Mouse (Mus musculus) bone marrow macrophage, adult 2 months (primary cell): Measurements from ENCODE around the gene Syt2. TPM values are rescaled to one million over a fixed set of nuclear protein-coding genes. Genes with fewer than 3 reads are reported as not detected.

Source experiments
- H3K27ac ChIP-seq: 2 replicates; pipeline ENCODE4 v1.5.1; 2012; ENCODE audit warnings: low read depth, low read length; ENCODE audit not compliant: insufficient read depth
- H3K4me1 ChIP-seq: 2 replicates; pipeline ENCODE4 v1.6.1; 2012; ENCODE audit warnings: low read length; ENCODE audit not compliant: control insufficient read depth, insufficient read depth
- H3K4me3 ChIP-seq: 2 replicates; pipeline ENCODE4 v1.5.1; 2012; ENCODE audit warnings: mild to moderate bottlenecking, low read length, moderate library complexity; ENCODE audit not compliant: insufficient read depth
- CTCF ChIP-seq: IDR thresholded peaks from 2 replicates; pipeline ENCODE4 v1.5.1; 2012; ENCODE audit warnings: low read depth, mild to moderate bottlenecking, low read length, moderate library complexity
- POLR2A ChIP-seq: IDR thresholded peaks from 2 replicates; pipeline ENCODE4 v1.6.1; 2012; ENCODE audit warnings: mild to moderate bottlenecking, low read depth, low read length, borderline replicate concordance
- polyA plus RNA-seq: library from polyadenylated mRNA; stranded (reverse); fragments of >200 nt; gene quantifications from 2 replicates; pipeline ENCODE4 v1.2.4, GENCODE M21; 2012; ENCODE audit not compliant: missing spikeins, insufficient read depth, insufficient read length

Syt2 gene
- polyA plus RNA-seq, 1 experiment: not detected

DNA sequence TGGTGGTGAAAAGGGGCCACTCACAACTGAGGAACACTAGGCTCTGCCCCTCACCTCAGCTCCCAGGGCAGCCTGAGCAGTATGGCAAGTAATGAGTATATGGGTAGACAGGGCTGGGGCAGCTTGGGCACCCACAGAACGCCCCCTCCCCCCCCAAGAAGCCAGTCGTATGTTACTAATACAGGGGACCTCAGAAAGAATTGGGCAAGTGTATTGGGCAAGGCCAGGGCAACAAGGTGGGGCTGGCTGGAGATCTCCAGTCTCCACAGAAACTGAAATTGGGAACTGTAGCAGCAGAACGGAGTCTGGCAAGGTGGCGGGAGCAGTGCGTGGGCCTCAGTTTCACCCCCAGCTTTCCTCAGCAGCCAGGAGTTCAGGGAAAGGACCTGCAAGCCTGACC lies 106.0 kb downstream of the Syt2 start:
- TF ChIP-seq CTCF (no peak), POLR2A (no peak)
- H3K4me1 ChIP-seq: no peaks in the 10 kb centered on the region
- no peak overlapping the region for H3K27ac ChIP-seq
- no peak overlapping the region for H3K4me3 ChIP-seq

DNA sequence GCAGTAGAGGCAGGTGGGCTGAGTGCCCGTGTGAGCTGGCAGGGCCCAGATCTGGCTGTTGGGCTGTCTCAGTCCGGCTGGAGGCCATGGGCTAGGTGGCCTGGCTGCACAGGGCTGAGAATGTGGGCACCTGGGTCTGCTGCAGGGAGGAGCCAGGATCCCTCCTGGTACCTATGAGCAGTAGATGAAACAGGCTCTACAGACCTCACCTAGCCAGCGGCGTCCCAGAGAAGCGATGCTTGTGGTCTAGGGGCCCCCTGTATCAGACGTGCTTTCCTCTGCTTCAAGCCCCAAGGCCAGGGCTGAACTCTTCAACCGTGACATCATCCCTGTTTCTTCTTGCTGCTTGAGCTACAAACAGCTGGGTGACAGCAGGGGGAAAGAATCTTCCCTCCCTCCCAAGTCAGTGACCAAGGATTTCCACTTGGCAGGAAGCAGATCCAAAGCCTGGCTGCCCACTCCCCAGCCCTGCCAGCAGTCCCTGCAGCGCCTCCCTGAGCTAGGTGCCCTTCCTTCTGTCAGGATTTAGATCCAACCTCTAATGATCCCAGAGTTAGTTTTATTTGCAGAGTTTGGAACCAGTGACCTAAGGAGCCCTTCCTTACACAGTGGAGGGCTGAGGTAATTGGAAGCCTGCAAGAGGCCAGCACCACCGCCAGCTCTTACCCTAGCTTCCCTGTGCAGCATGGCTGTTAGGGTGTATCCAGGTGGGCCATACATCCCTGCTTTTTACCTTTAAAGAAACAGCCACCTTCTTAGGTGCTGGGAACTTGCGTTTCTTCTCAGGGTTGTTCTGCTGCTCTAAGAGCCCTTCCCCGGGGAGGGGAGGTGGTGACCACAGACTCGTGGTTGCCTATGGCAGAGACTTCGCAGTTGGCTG lies 107.5 kb downstream of the Syt2 start:
- H3K4me3 ChIP-seq: no peak overlapping the region
- no peaks in the 10 kb centered on the region for H3K4me1 ChIP-seq
- no peak overlapping the region for H3K27ac ChIP-seq
- TF ChIP-seq POLR2A: no peak
- TF ChIP-seq CTCF: no peak

DNA sequence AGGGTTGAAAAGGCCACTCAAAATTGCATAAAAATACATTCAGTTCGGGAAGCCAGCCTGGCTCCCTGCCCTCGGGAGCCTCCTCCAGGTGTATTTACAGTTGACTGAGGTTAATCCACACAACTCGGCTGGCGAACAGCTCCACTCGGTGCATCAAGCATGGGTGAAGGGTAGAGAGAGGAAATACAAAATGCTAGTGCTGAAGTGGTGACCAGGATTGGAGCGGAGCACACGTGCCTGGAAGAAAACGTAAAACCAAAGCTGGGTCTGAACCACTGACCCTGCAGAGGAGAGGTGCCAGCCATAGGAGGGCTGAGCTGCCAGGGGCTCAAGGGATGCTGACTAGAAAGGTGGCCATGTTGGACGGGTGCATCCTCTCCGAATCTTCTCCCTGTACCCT lies 108.3 kb downstream of the Syt2 start:
- TF ChIP-seq CTCF (no peak), POLR2A (no peak)

DNA sequence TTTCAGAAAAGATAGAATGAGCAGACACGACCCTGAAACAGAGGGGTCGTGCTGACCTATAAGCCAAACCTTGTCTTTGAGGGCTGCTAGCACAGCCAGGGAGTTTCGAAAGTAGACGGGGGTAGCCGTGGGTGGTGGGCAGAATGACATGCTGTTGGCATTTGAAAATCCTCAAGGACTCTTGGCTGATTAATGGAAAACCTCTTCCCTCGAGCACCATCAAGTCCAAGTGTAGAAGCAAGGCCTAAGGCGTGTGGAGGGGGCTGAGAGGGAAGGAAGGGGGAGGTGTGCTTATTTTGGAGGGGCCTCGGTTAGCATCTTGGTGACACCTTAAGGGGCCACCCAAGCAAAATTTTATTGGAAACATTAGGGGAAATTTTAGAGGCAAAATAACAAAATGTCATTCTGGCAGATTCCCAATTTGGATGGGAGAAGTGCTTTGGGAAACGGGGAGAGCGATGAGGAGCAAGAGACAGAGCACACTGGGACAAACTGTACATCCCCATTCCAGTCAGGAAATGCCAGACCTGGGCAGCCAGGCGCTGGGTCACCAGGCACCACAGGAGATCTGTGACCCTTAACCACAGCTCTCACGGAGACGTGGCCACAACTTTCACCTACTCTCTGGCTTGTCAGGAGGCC lies 109.2 kb downstream of the Syt2 start:
- no peak overlapping the region for H3K4me3 ChIP-seq
- no peak overlapping the region for H3K27ac ChIP-seq
- TF ChIP-seq POLR2A (no peak), CTCF (no peak)
- no peaks in the 10 kb centered on the region for H3K4me1 ChIP-seq

More for the DNA sequence above, 108.3 kb downstream of the Syt2 start:
- H3K27ac ChIP-seq: no peak overlapping the region
- H3K4me3 ChIP-seq: no peak overlapping the region
- no peaks in the 10 kb centered on the region for H3K4me1 ChIP-seq

DNA sequence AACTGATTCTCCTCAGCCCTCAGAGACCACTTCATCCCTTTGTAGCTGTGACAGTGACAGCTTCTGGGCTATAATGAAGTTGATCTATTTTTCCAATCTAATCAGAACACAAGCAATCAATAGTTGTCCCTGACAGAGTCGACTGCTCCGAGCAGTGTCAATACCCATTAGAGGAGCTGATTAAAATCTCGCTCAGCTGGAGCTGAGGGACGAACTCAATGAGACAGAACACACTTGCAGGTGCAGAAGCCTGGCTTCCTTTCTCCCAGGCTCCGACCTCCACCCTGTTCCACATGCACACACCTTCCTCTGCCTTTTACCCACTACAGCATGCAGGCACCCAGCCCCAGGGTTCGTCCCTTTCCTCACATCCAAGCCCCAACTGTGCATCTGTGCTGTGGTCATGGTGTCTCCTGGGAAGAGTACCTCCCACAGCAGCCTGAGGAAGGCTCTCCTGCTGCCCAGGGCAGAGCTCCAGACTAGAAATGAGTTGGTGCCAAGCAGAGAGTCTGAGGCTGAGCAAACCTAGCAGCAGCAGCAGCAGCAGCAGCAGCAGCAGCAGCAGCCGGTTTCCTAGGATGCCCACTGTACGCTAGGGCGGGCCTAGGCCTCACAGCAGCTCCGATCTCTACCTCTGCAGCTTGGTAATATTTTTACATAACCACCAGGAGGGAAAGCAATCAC lies 109.9 kb downstream of the Syt2 start:
- TF ChIP-seq POLR2A (no peak), CTCF (no peak)
- no peak overlapping the region for H3K27ac ChIP-seq
- H3K4me1 ChIP-seq: no peaks in the 10 kb centered on the region
- H3K4me3 ChIP-seq: no peak overlapping the region

DNA sequence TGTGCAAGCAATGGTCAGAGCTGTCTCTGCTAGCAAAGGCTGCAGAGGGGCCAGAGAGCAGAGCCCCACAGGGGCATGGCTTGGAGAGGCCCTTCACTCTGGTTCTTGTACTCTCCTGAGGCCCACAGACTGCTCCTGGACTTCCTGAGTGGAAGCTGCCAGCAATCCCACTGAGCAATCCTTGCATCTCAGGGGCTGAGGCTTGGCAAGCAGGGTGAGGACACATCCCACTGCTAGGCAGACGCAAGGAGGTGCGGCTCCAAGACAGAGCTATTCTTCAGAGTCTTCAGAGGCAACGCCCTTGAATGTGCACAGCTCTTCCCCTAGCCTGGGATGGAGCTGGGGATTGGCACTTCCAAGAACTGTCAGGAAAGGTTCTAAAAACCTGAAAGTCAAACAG lies 110.8 kb downstream of the Syt2 start:
- Histone ChIP-seq H3K4me1 (no peaks in the 10 kb centered on the region), H3K4me3 (no peak overlapping the region), H3K27ac (no peak overlapping the region)
- TF ChIP-seq CTCF: no peak
- no peak for TF ChIP-seq POLR2A

DNA sequence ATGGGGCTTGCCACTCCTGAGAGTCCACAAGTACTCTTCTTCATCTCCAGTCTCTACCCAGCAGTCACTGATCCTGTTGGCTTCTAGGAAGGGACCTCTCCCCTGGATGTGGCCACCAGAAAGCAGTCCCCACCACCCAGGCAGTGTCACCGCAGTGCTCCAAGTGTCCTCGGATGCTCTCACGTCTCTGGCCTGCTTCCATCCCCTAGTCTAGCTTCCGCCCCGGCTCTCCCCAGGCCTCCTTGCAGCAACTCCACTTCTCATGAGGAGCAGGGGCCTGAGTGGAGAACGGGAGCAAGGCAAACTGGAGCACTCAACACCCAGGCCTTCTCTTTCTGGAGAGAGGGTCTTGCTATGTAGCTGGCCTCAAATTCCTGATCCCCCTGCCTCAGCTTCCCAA lies 112.7 kb downstream of the Syt2 start:
- Histone ChIP-seq H3K27ac (no peak overlapping the region), H3K4me1 (no peaks in the 10 kb centered on the region), H3K4me3 (no peak overlapping the region)
- TF ChIP-seq CTCF (no peak), POLR2A (no peak)

DNA sequence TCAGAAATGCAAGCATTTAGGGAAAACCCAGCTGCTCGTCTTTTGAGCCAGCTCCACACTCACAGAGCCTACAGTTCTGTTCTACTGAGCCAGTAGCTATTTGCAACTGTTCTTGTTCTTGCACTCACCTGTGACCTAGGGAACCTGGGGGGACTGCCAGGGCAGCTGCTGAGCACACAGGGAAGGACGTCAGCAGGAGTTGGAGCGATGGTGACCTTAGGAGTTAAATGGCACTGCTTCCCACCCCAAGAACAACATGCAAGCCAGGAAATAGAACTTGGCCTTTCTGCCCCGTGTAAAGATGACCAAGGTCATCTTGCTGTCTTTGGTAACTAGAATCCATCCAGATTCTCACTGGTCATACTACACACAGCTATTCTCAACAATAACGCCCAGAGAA lies 114.2 kb downstream of the Syt2 start:
- TF ChIP-seq POLR2A (no peak), CTCF (no peak)
- Histone ChIP-seq H3K4me1 (no peaks in the 10 kb centered on the region), H3K27ac (no peak overlapping the region), H3K4me3 (no peak overlapping the region)

DNA sequence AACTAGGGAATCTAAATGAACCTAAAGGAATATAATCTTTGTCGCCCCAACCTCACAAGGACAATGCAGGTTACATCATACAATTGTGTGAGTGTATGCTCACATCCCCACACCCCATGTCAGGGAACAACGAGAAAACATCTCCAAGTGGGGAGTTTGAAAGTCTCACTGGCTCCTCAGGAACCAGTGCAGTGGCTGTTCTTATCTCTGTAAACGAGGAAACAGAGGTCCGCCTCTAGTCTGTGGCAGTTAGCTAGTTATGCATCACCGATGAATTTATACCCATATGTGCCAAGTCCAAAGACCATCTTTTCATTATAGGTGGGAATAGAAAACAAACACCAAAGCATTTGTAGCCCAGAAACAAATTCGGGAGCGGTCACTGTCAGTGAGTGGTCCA lies 115.1 kb downstream of the Syt2 start:
- H3K27ac ChIP-seq: no peak overlapping the region
- H3K4me3 ChIP-seq: no peak overlapping the region
- TF ChIP-seq POLR2A (no peak), CTCF (no peak)
- no peaks in the 10 kb centered on the region for H3K4me1 ChIP-seq

DNA sequence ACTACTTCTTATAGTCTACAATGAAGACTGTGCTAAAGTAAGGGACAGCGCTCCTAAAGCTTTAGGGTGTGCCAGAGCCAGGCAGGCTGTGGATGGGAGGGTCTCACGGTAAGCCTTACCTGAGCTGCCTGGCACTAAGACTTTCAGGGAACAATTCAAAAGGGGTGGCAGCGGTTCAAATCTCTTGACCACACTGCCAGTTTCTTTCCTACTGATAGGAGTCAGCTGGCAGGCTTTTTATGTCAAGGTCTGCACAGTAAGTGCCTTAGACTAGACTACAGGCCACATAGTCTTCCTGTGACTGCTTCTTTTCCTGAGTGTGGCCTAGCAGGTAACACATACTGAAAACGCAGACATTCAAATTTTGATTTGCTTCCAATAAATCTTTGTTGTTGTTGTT lies 116.8 kb downstream of the Syt2 start:
- Histone ChIP-seq H3K27ac (no peak overlapping the region), H3K4me1 (no peaks in the 10 kb centered on the region), H3K4me3 (no peak overlapping the region)
- no peak for TF ChIP-seq POLR2A
- no peak for TF ChIP-seq CTCF
